In the genomic region with DNA sequence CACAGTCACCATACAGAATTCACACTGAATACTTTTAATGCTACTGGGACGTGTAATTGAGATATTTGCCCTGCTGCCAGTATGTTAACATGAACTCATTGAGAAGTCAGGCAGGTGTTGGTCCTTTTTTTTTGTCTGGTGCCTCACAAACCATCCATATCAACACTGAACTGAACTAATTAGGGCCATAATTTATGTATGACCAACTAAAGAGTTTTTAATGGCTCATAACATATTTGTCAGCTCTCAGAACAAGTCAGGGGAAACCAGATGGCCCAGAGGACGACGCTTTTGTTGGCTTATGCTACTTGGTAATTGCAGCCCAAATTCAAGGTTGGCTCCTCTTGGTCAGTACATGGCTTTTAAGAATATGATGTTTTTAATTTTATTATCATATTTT, we compare ENCODE assay signal across 29 mouse cellular contexts.
"Had no signal": no experiment of that assay in that cellular context is flagged by ENCODE, and none has a peak within 500 bp of the region (broad histone marks: within the 10 kb centered on the region; RNA-seq: fewer than 3 reads in every experiment).

No protein-coding gene starts in this region.

- H3K4me2 ChIP-seq: heart, embryonic 11.5 days; heart, embryonic 13.5 days; heart, embryonic 15.5 days; hindbrain, embryonic 12.5 days; hindbrain, embryonic 14.5 days; intestine, embryonic 15.5 days; limb, embryonic 12.5 days; liver, embryonic 11.5 days; liver, embryonic 13.5 days; liver, embryonic 15.5 days had no signal

- H3K4me1 ChIP-seq: heart, embryonic 13.5 days; heart, embryonic 15.5 days; hindbrain, embryonic 10.5 days; hindbrain, embryonic 12.5 days; intestine, embryonic 15.5 days; limb, embryonic 10.5 days; limb, embryonic 12.5 days; liver, embryonic 13.5 days; liver, embryonic 15.5 days had no signal

- ATAC-seq: hindbrain, embryonic 16.5 days; inflammation-experienced regulatory T-cells, adult 6 months; intestine, embryonic 15.5 days; intestine, postnatal 0 days had no signal

- H3K4me3 ChIP-seq: heart, adult 2 months; heart, embryonic 13.5 days; heart, embryonic 15.5 days; hindbrain, embryonic 10.5 days; hindbrain, embryonic 12.5 days; intestine, embryonic 15.5 days; layer of hippocampus, adult 2 months; left cerebral cortex, adult 2 months; limb, embryonic 10.5 days; limb, embryonic 12.5 days; liver, embryonic 13.5 days; liver, embryonic 15.5 days had no signal

- DNase-seq: gastrocnemius, postnatal 14 days; gastrocnemius, postnatal 36 days; heart, adult 11 months; heart, adult 2 months; heart, postnatal 14 days; heart, postnatal 4 days; kidney, adult 18-20 months; kidney, adult 8-10 months; kidney, postnatal 10 days; kidney, postnatal 25 days; kidney, postnatal 4 days; liver; liver, embryonic 13.5 days had no signal

- H3K36me3 ChIP-seq: heart, embryonic 13.5 days; heart, embryonic 15.5 days; hindbrain, embryonic 10.5 days; hindbrain, embryonic 12.5 days; intestine, embryonic 15.5 days; limb, embryonic 10.5 days; limb, embryonic 12.5 days; liver, embryonic 13.5 days; liver, embryonic 15.5 days had no signal

- H3K9ac ChIP-seq: heart, embryonic 13.5 days; heart, embryonic 15.5 days; hindbrain, embryonic 12.5 days; hindbrain, embryonic 14.5 days; intestine, embryonic 15.5 days; limb, embryonic 12.5 days; liver, embryonic 13.5 days; liver, embryonic 15.5 days had no signal

- H3K27me3 ChIP-seq: heart, embryonic 13.5 days; heart, embryonic 15.5 days; hindbrain, embryonic 12.5 days; intestine, embryonic 15.5 days; limb, embryonic 12.5 days; liver, embryonic 13.5 days; liver, embryonic 15.5 days had no signal

- H3K27ac ChIP-seq: heart, adult 2 months; heart, embryonic 13.5 days; heart, embryonic 15.5 days; hindbrain, embryonic 10.5 days; hindbrain, embryonic 12.5 days; hindbrain, embryonic 14.5 days; intestine, embryonic 15.5 days; layer of hippocampus, adult 2 months; left cerebral cortex, adult 2 months; limb, embryonic 10.5 days; limb, embryonic 12.5 days; liver, embryonic 13.5 days; liver, embryonic 15.5 days had no signal

- H3K9me3 ChIP-seq: heart, embryonic 13.5 days; heart, embryonic 15.5 days; hindbrain, embryonic 10.5 days; hindbrain, embryonic 12.5 days; intestine, embryonic 15.5 days; limb, embryonic 10.5 days; limb, embryonic 12.5 days; liver, embryonic 13.5 days; liver, embryonic 15.5 days had no signal
